Mouse (Mus musculus): ENCODE data around the gene Fuz. TPM values are rescaled to one million over a fixed set of nuclear protein-coding genes. Genes with fewer than 3 reads are reported as not detected.

Gene Fuz
- polyA plus RNA-seq, 1 experiment from 2014 or later = 18.7 TPM

GRCm38 (mm10) chr7:44892276-44892921, 3.5 kb upstream of the Fuz start, which contains the start of gene Med25:
Gene Med25, minus strand, starts transcription at chr7:44892712.
- Histone ChIP-seq H3K27ac (ENCODE audit: low read depth, low read length) (peak within 1 kb of the TSS; percentile 90), H3K27me3 (ENCODE audit: control insufficient read depth, insufficient read depth, low read length) (no peaks in the 10 kb centered on the region), H3K9ac (ENCODE audit: low read length) (peak within 1 kb of the TSS; percentile 88), H3K9me3 (ENCODE audit: control insufficient read depth, low read length) (no peaks in the 10 kb centered on the region), H3K4me3 (ENCODE audit: low read depth, low read length) (peak within 1 kb of the TSS; percentile 81), H3K36me3 (ENCODE audit: control insufficient read depth, insufficient read depth, low read length) (peaks cover 6% of the 10 kb centered on the region; the same call in 1 of the 2 replicates), H3K4me1 (ENCODE audit: control insufficient read depth, insufficient read depth, low read length) (peaks cover 23% of the 10 kb centered on the region), H3K4me2 (ENCODE audit: low read depth) (peak within 1 kb of the TSS; percentile 75)
- WGBS = under 1% methylated on average over 56 of the region's 56 CpGs
- ATAC-seq (ENCODE audit: insufficient read depth, low FRiP score, low TSS enrichment) (peak; percentile 75), DNase-seq (ENCODE audit: low spot score) (peak; percentile 95)

GRCm38 (mm10) chr7:44893197-44893596, 2.7 kb upstream of the Fuz start:
- Histone ChIP-seq H3K36me3 (ENCODE audit: control insufficient read depth, insufficient read depth, low read length) (peaks cover 8% of the 10 kb centered on the region; the same call in 1 of the 2 replicates), H3K4me1 (ENCODE audit: control insufficient read depth, insufficient read depth, low read length) (peaks cover 25% of the 10 kb centered on the region), H3K9me3 (ENCODE audit: control insufficient read depth, low read length) (no peaks in the 10 kb centered on the region), H3K4me2 (ENCODE audit: low read depth) (peak overlapping the region; percentile 25; the same call in 1 of the 2 replicates), H3K9ac (ENCODE audit: low read length) (no peak overlapping the region), H3K27me3 (ENCODE audit: control insufficient read depth, insufficient read depth, low read length) (no peaks in the 10 kb centered on the region), H3K4me3 (ENCODE audit: low read depth, low read length) (no peak overlapping the region), H3K27ac (ENCODE audit: low read depth, low read length) (peak overlapping the region; percentile 75)
- DNase-seq (ENCODE audit: low spot score) (no peak), ATAC-seq (ENCODE audit: insufficient read depth, low FRiP score, low TSS enrichment) (no peak)
- 27% methylated on average over 8 of the region's 8 CpGs for WGBS

GRCm38 (mm10) chr7:44894175-44894574, 1.7 kb upstream of the Fuz start:
- no peak overlapping the region for H3K4me2 ChIP-seq (ENCODE audit: low read depth)
- peaks cover 25% of the 10 kb centered on the region for H3K4me1 ChIP-seq (ENCODE audit: control insufficient read depth, insufficient read depth, low read length)
- WGBS = 93% methylated on average over 3 of the region's 3 CpGs
- DNase-seq (ENCODE audit: low spot score) (no peak), ATAC-seq (ENCODE audit: insufficient read depth, low FRiP score, low TSS enrichment) (no peak)
- H3K9me3 ChIP-seq (ENCODE audit: control insufficient read depth, low read length) = no peaks in the 10 kb centered on the region
- no peak overlapping the region for H3K4me3 ChIP-seq (ENCODE audit: low read depth, low read length)
- no peaks in the 10 kb centered on the region for H3K27me3 ChIP-seq (ENCODE audit: control insufficient read depth, insufficient read depth, low read length)
- no peak overlapping the region for H3K9ac ChIP-seq (ENCODE audit: low read length)
- no peak overlapping the region for H3K27ac ChIP-seq (ENCODE audit: low read depth, low read length)
- peaks cover 2% of the 10 kb centered on the region; the same call in 1 of the 2 replicates for H3K36me3 ChIP-seq (ENCODE audit: control insufficient read depth, insufficient read depth, low read length)

DNA sequence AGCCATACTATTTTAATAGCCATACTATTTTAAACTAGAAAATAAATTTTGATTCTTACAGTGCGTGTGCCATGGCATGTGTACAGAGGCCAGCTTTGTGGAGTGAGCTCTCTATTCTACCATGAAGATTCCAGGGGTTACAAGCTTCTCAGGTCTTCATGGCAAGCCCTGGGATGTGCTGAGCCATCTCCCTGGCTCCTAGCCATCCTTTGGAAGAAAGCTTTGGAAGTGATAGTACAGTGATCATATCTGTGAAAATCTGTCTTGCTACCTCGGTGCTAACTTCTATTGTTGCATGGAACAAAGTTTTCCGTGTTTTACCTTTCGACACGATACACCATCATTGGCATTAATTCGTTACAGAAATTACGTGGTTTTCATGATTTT, 680 bp upstream of the Fuz start:
- no peak for DNase-seq (ENCODE audit: low spot score)
- Histone ChIP-seq H3K27ac (ENCODE audit: low read depth, low read length) (peak overlapping the region; percentile 83), H3K27me3 (ENCODE audit: control insufficient read depth, insufficient read depth, low read length) (no peaks in the 10 kb centered on the region), H3K4me2 (ENCODE audit: low read depth) (peak overlapping the region; percentile 87), H3K9ac (ENCODE audit: low read length) (no peak overlapping the region), H3K9me3 (ENCODE audit: control insufficient read depth, low read length) (no peaks in the 10 kb centered on the region), H3K4me3 (ENCODE audit: low read depth, low read length) (peak overlapping the region; percentile 64), H3K36me3 (ENCODE audit: control insufficient read depth, insufficient read depth, low read length) (peaks cover 7% of the 10 kb centered on the region), H3K4me1 (ENCODE audit: control insufficient read depth, insufficient read depth, low read length) (peaks cover 25% of the 10 kb centered on the region)
- WGBS = 55% methylated on average over 7 of the region's 7 CpGs
- no peak for ATAC-seq (ENCODE audit: insufficient read depth, low FRiP score, low TSS enrichment)

GRCm38 (mm10) chr7:44896499-44896898, 620 bp downstream of the Fuz start:
- no peaks in the 10 kb centered on the region for H3K27me3 ChIP-seq (ENCODE audit: control insufficient read depth, insufficient read depth, low read length)
- peaks cover 18% of the 10 kb centered on the region for H3K4me1 ChIP-seq (ENCODE audit: control insufficient read depth, insufficient read depth, low read length)
- H3K9me3 ChIP-seq (ENCODE audit: control insufficient read depth, low read length) = no peaks in the 10 kb centered on the region
- H3K27ac ChIP-seq (ENCODE audit: low read depth, low read length) = peak overlapping the region; percentile 83
- ATAC-seq (ENCODE audit: insufficient read depth, low FRiP score, low TSS enrichment) = no peak
- peak overlapping the region; percentile 87 for H3K4me2 ChIP-seq (ENCODE audit: low read depth)
- no peak for DNase-seq (ENCODE audit: low spot score)
- peak overlapping the region; percentile 64 for H3K4me3 ChIP-seq (ENCODE audit: low read depth, low read length)
- 44% methylated on average over 10 of the region's 10 CpGs for WGBS
- peaks cover 7% of the 10 kb centered on the region for H3K36me3 ChIP-seq (ENCODE audit: control insufficient read depth, insufficient read depth, low read length)
- peak overlapping the region; percentile 76 for H3K9ac ChIP-seq (ENCODE audit: low read length)

- Histone ChIP-seq H3K4me2 (ENCODE audit: low read depth) (peak overlapping the region; percentile 9; the same call in 1 of the 2 replicates), H3K9ac (ENCODE audit: low read length) (peak overlapping the region; percentile 4; the same call in 1 of the 2 replicates), H3K27ac (ENCODE audit: low read depth, low read length) (no peak overlapping the region), H3K4me3 (ENCODE audit: low read depth, low read length) (no peak overlapping the region), H3K9me3 (ENCODE audit: control insufficient read depth, low read length) (no peaks in the 10 kb centered on the region), H3K27me3 (ENCODE audit: control insufficient read depth, insufficient read depth, low read length) (no peaks in the 10 kb centered on the region), H3K4me1 (ENCODE audit: control insufficient read depth, insufficient read depth, low read length) (peaks cover 10% of the 10 kb centered on the region), H3K36me3 (ENCODE audit: control insufficient read depth, insufficient read depth, low read length) (peaks cover 11% of the 10 kb centered on the region)
- no peak for DNase-seq (ENCODE audit: low spot score)
- no peak for ATAC-seq (ENCODE audit: insufficient read depth, low FRiP score, low TSS enrichment)
- 38% methylated on average over 19 of the region's 19 CpGs for WGBS
Observed at GRCm38 (mm10) chr7:44898607-44899006, 2.7 kb downstream of the Fuz start.

- Histone ChIP-seq H3K9me3 (ENCODE audit: control insufficient read depth, low read length) (no peaks in the 10 kb centered on the region), H3K36me3 (ENCODE audit: control insufficient read depth, insufficient read depth, low read length) (peaks cover 18% of the 10 kb centered on the region), H3K27me3 (ENCODE audit: control insufficient read depth, insufficient read depth, low read length) (no peaks in the 10 kb centered on the region), H3K27ac (ENCODE audit: low read depth, low read length) (no peak overlapping the region), H3K4me2 (ENCODE audit: low read depth) (no peak overlapping the region), H3K4me1 (ENCODE audit: control insufficient read depth, insufficient read depth, low read length) (peaks cover 7% of the 10 kb centered on the region), H3K9ac (ENCODE audit: low read length) (no peak overlapping the region), H3K4me3 (ENCODE audit: low read depth, low read length) (no peak overlapping the region)
- DNase-seq (ENCODE audit: low spot score) (no peak), ATAC-seq (ENCODE audit: insufficient read depth, low FRiP score, low TSS enrichment) (no peak)
- WGBS = 90% methylated on average over 11 of the region's 11 CpGs
Observed at GRCm38 (mm10) chr7:44900632-44901031, 4.8 kb downstream of the Fuz start.

DNA sequence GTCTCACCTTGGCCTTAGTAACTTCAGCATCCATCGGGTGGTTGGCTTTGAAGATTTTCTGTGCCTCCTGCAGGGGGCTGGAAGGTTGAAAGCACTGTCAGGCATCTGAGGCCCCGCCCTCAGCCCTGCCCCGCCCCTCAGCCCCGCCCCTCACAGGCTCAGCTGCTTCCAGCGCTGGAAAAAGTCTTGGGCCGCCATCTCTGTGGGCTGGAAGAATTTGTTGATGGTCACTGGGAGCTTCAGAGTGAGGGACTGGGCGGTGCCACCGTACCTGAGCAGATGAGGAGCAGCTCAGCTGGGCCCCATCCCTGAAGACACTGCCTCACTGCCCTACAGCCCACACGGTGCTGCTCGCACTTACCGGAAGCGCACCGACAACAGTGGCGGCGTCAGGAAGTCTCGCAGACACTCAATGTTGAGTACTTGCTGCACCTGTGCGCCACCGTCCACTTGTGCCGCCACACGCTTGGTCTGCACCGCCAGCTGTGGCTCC, 5.4 kb downstream of the Fuz start:
- peak; percentile 33 for ATAC-seq (ENCODE audit: insufficient read depth, low FRiP score, low TSS enrichment)
- H3K4me3 ChIP-seq (ENCODE audit: low read depth, low read length) = no peak overlapping the region; the same call in 1 of the 2 replicates
- peak overlapping the region; percentile 22; the same call in 1 of the 2 replicates for H3K9ac ChIP-seq (ENCODE audit: low read length)
- peak overlapping the region; percentile 36 for H3K4me2 ChIP-seq (ENCODE audit: low read depth)
- H3K4me1 ChIP-seq (ENCODE audit: control insufficient read depth, insufficient read depth, low read length) = peaks cover 7% of the 10 kb centered on the region
- H3K36me3 ChIP-seq (ENCODE audit: control insufficient read depth, insufficient read depth, low read length) = peaks cover 21% of the 10 kb centered on the region
- no peaks in the 10 kb centered on the region for H3K27me3 ChIP-seq (ENCODE audit: control insufficient read depth, insufficient read depth, low read length)
- peak overlapping the region; percentile 39; the same call in 1 of the 2 replicates for H3K27ac ChIP-seq (ENCODE audit: low read depth, low read length)
- WGBS = 17% methylated on average over 21 of the region's 21 CpGs
- DNase-seq (ENCODE audit: low spot score) = peak; percentile 74
- H3K9me3 ChIP-seq (ENCODE audit: control insufficient read depth, low read length) = no peaks in the 10 kb centered on the region

GRCm38 (mm10) chr7:44905430-44905829, 9.6 kb downstream of the Fuz start:
- Histone ChIP-seq H3K9ac (ENCODE audit: low read length) (no peak overlapping the region), H3K4me3 (ENCODE audit: low read depth, low read length) (no peak overlapping the region), H3K9me3 (ENCODE audit: control insufficient read depth, low read length) (no peaks in the 10 kb centered on the region), H3K27me3 (ENCODE audit: control insufficient read depth, insufficient read depth, low read length) (no peaks in the 10 kb centered on the region), H3K4me2 (ENCODE audit: low read depth) (no peak overlapping the region), H3K4me1 (ENCODE audit: control insufficient read depth, insufficient read depth, low read length) (no peaks in the 10 kb centered on the region; the same call in 1 of the 2 replicates), H3K27ac (ENCODE audit: low read depth, low read length) (no peak overlapping the region), H3K36me3 (ENCODE audit: control insufficient read depth, insufficient read depth, low read length) (peaks cover 35% of the 10 kb centered on the region)
- ATAC-seq (ENCODE audit: insufficient read depth, low FRiP score, low TSS enrichment) (no peak), DNase-seq (ENCODE audit: low spot score) (no peak)
- WGBS = 94% methylated on average over 20 of the region's 20 CpGs
